Mouse (Mus musculus) stomach, embryonic 14.5 days (tissue): ENCODE results near the gene Slc31a2. TPM values are rescaled to one million over a fixed set of nuclear protein-coding genes. Genes with fewer than 3 reads are reported as not detected.

Experiments used
- ATAC-seq: fragments of 200-750 bp; cut with Nextera tagmentation; 2 replicates; pipeline ENCODE4 v1.8.0; 2017; ENCODE audit warnings: low read depth, moderate TSS enrichment; ENCODE audit not compliant: insufficient number of reproducible peaks, insufficient read depth, low FRiP score
- H3K27ac ChIP-seq: fragments of 300-500 bp; sonication (generic); 2 replicates; pipeline ENCODE4 v1.5.1; 2014; ENCODE audit warnings: mild to moderate bottlenecking, low read length, moderate library complexity, mixed read lengths
- H3K27me3 ChIP-seq: fragments of 300-500 bp; sonication (generic); 2 replicates; pipeline ENCODE4 v1.6.1; 2014; ENCODE audit warnings: low read length, control low read depth, mixed read lengths; ENCODE audit not compliant: control insufficient read depth, insufficient read depth
- H3K36me3 ChIP-seq: fragments of 300-500 bp; sonication (generic); 2 replicates; pipeline ENCODE4 v1.6.1; 2014; ENCODE audit warnings: mild to moderate bottlenecking, control low read depth, low read length, moderate library complexity, mixed read lengths; ENCODE audit not compliant: control insufficient read depth, insufficient read depth
- H3K4me1 ChIP-seq: fragments of 300-500 bp; sonication (generic); 2 replicates; pipeline ENCODE4 v1.6.1; 2014; ENCODE audit warnings: low read length, control low read depth, mixed read lengths; ENCODE audit not compliant: control insufficient read depth, insufficient read depth
- H3K4me2 ChIP-seq: fragments of 300-500 bp; sonication (generic); replicated peaks from 2 replicates; pipeline ENCODE4 v1.6.1; 2014; ENCODE audit warnings: low read depth, low read length, control low read depth
- H3K4me3 ChIP-seq: fragments of 300-500 bp; sonication (generic); 2 replicates; pipeline ENCODE4 v1.5.1; 2014; ENCODE audit warnings: low read depth, low read length, control low read depth
- H3K9ac ChIP-seq: fragments of 300-500 bp; sonication (generic); replicated peaks from 2 replicates; pipeline ENCODE4 v1.6.1; 2014; ENCODE audit warnings: low read depth, mild to moderate bottlenecking, control low read depth, low read length, moderate library complexity, mixed read lengths
- H3K9me3 ChIP-seq: fragments of 300-500 bp; sonication (generic); 2 replicates; pipeline ENCODE4 v1.6.1; 2016; ENCODE audit warnings: low read depth, low read length, control low read depth; ENCODE audit not compliant: control insufficient read depth
- WGBS: fragments of 180-500 bp; shearing (Covaris S2); extraction: QIAGEN DNeasy Blood & Tissue Kit; methylation state at CpG from one replicate; pipeline ENCODE4 v1.1.7; 2014; 5-methylcytosine and 5-hydroxymethylcytosine counted together
- polyA plus RNA-seq: library from polyadenylated mRNA; unstranded; fragments of >200 nt; fragmentation: Nextera tagmentation; extraction: Ambion mirVana; gene quantifications from 2 replicates; pipeline ENCODE4 v1.2.1, GENCODE M21; 2014

Gene Slc31a2
- polyA plus RNA-seq, result 18.1 and 20.8 TPM in 2 replicates

DNA sequence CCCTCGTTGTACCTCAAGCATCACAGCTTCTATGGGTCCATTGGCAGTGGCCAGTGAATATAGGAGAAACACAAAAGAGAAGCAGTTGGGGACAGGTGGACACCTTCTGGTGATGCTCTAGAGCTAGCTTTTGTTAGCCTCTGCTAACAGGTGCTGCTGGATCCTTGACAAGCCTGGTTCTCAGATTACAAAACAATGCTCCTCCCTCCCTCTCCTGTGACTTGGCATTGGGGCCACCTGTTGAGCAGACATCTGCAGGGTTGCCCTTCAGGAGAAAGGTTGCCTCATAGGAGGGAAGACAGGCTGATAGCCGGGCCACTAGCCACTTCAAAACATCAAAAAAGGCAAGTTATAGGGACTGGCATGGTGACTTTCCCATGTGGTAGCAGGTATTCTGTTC lies at the start of gene Slc31a2:
Slc31a2 (plus strand) TSS at position 287 of the 400 bp plus-strand sequence.
- 46% methylated on average over 2 of the region's 2 CpGs for WGBS
- no peaks in the 10 kb centered on the region for H3K27me3 ChIP-seq
- no peaks in the 10 kb centered on the region for H3K9me3 ChIP-seq
- no peak within 1 kb of the TSS for H3K4me2 ChIP-seq
- no peaks in the 10 kb centered on the region for H3K4me1 ChIP-seq
- no peak within 1 kb of the TSS for H3K4me3 ChIP-seq
- H3K36me3 ChIP-seq, result no peaks in the 10 kb centered on the region
- H3K27ac ChIP-seq, result no peak within 1 kb of the TSS
- H3K9ac ChIP-seq, result no peak within 1 kb of the TSS
- ATAC-seq, result no peak

DNA sequence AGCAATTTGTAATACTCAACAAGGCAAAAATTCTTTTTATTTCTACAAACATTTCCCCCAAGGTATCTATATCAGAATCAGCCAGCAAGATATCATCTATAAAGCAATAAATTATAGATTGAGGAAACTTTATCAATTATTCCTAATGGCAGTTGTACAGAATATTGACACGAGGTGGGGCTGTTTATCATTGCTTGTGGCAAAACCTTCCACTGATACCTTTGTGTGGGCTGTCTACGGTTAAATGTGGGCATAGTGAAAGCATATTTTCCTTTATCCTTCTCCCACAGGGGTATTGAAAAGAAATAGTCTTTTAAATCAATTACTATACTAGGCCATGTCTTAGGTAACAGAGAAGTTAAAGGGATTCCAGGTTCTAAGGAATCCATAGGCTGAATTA lies 48.9 kb upstream of the Slc31a2 start:
- Histone ChIP-seq H3K9me3 (no peaks in the 10 kb centered on the region), H3K4me1 (no peaks in the 10 kb centered on the region), H3K27ac (no peak overlapping the region), H3K4me3 (no peak overlapping the region), H3K9ac (no peak overlapping the region), H3K27me3 (no peaks in the 10 kb centered on the region), H3K4me2 (no peak overlapping the region), H3K36me3 (no peaks in the 10 kb centered on the region)
- WGBS, result 71% methylated on average over 2 of the region's 2 CpGs
- ATAC-seq, result no peak

DNA sequence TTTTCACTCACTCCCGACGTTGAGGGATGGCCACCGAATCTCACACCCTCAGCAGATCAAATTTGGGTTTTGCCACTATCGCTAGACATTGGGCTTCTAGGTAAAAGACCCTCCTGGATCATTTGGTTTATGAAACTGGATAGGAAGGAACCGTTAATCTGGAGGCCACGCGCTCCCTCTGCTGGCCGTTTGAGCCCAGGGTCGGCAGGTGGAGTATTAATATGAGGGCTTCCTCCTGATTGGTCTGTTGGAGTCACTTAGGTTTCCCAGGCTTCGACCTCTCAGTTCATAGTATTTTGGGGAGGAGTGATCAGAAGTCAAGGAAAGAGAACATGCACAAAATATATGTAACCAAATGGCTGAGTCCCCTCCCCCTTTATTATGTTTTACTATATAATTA lies 34.0 kb upstream of the Slc31a2 start:
- no peak overlapping the region for H3K4me3 ChIP-seq
- no peak overlapping the region for H3K9ac ChIP-seq
- H3K27ac ChIP-seq, result no peak overlapping the region
- H3K9me3 ChIP-seq, result no peaks in the 10 kb centered on the region
- H3K4me1 ChIP-seq, result no peaks in the 10 kb centered on the region
- WGBS, result 38% methylated on average over 10 of the region's 10 CpGs
- no peak overlapping the region for H3K4me2 ChIP-seq
- H3K27me3 ChIP-seq, result no peaks in the 10 kb centered on the region
- no peak for ATAC-seq
- no peaks in the 10 kb centered on the region for H3K36me3 ChIP-seq

DNA sequence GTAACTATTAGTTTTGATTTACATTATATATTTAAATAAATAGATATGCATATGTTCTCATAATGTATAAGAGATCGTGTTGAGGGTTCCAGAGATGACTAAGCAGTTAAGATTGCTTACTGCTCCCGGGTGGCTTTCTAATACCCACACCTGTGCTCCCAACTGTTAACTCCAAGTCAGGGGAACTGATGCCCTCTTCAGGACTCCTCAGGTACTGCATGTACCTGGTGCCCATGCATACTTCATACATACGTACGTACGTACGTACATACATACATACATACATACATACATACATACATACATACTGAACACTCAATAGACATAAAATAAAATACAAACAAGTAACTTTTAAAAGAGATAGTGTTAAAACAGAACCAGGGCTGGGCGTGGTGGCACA lies 32.9 kb upstream of the Slc31a2 start:
- Histone ChIP-seq H3K27me3 (no peaks in the 10 kb centered on the region), H3K4me3 (no peak overlapping the region), H3K36me3 (no peaks in the 10 kb centered on the region), H3K4me2 (no peak overlapping the region), H3K9me3 (no peaks in the 10 kb centered on the region), H3K4me1 (no peaks in the 10 kb centered on the region), H3K9ac (no peak overlapping the region), H3K27ac (no peak overlapping the region)
- ATAC-seq, result no peak
- WGBS, result 90% methylated on average over 7 of the region's 7 CpGs

DNA sequence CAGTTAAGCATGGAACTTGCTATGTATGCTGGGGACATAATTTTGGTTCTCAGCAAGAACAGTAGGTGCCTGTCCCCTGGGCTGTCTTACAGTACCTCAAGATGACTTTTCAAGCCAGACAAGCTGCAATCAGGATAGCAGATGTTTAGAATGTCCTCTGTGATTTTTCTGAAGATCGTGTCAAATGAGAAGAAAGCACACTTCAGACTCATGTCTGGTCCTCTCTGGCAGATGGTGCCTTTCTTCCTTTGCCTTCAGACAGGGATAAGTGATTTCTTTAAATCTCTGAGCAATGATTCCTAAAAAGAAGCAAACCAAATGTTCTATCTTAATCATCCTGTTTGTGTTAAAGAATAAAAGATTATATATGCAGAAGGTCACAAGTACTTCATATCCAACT lies 32.2 kb upstream of the Slc31a2 start:
- Histone ChIP-seq H3K4me3 (no peak overlapping the region), H3K27me3 (no peaks in the 10 kb centered on the region), H3K36me3 (no peaks in the 10 kb centered on the region), H3K4me1 (no peaks in the 10 kb centered on the region), H3K9ac (no peak overlapping the region), H3K27ac (no peak overlapping the region), H3K4me2 (no peak overlapping the region), H3K9me3 (no peaks in the 10 kb centered on the region)
- ATAC-seq, result no peak
- 67% methylated on average over 1 of the region's 1 CpGs for WGBS

DNA sequence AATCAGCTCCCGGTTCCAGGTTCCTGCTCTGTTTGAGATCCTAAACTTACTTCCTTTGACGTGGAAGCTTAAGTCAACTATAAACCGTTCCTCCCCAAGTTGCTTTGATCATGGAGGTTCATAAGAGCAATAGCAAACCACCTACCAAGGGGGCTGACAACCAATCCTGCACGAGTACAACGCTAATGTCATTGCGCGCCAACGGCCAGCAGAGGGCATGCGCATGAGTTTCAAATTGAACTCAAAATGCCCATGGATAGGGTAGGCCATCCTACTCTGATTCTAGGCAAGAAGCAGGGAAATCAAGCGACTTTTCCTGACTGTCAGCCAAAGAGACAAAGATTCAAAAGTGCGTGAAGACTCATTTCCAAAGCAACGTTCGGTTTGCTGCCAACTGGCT lies 31.6 kb upstream of the Slc31a2 start, which contains the start of gene Zfp37:
Zfp37 (minus strand) TSS at position 279 of the 400 bp plus-strand sequence.
- Histone ChIP-seq H3K36me3 (no peaks in the 10 kb centered on the region), H3K9ac (no peak within 1 kb of the TSS), H3K27ac (no peak within 1 kb of the TSS), H3K27me3 (no peaks in the 10 kb centered on the region), H3K9me3 (no peaks in the 10 kb centered on the region), H3K4me1 (no peaks in the 10 kb centered on the region), H3K4me2 (no peak within 1 kb of the TSS), H3K4me3 (no peak within 1 kb of the TSS)
- WGBS, result 71% methylated on average over 13 of the region's 13 CpGs
- ATAC-seq, result no peak

DNA sequence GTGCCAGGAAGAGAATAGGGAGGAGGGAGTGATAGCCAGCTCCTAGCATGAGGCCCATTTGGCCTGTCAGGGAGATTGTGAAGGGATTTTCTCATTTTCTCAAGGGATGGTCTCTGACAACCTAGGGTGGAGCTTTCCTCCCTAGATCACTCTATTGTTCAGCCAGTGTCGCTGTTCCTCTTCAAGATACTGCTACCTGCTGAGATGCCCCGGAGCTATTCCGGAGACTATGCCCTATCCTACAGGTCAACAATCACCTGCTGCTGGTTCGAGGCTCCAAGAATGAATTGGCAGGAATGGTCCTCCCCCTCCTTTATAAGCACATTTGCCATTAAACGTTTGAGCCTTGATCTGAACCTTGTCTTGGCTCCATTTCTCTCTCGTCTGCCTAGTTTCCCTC lies 21.8 kb upstream of the Slc31a2 start:
- H3K27me3 ChIP-seq, result no peaks in the 10 kb centered on the region
- H3K4me1 ChIP-seq, result no peaks in the 10 kb centered on the region
- 69% methylated on average over 6 of the region's 6 CpGs for WGBS
- H3K4me2 ChIP-seq, result no peak overlapping the region
- H3K9me3 ChIP-seq, result no peaks in the 10 kb centered on the region
- H3K4me3 ChIP-seq, result no peak overlapping the region
- H3K36me3 ChIP-seq, result no peaks in the 10 kb centered on the region
- no peak for ATAC-seq
- no peak overlapping the region for H3K27ac ChIP-seq
- H3K9ac ChIP-seq, result no peak overlapping the region

DNA sequence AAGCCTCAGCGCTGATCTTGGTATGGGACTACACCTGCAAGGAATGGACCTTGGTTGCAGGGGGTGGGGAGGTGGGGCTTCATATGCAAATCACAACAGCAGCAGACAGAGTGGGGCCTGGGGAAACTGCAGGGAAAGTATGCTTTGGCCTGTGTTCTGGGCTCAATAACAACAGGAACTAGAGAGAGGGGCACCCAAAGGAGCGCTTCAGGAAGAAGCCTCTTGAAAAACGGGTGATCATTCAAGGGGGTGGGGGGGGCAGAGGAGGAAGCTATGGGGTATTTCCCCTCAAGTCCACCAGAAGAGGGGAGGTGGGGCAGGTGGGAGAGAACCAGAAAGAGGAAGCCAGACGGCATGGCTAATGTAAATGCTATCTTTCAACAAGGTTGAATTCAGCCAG lies 14.0 kb upstream of the Slc31a2 start:
- H3K9ac ChIP-seq, result no peak overlapping the region

DNA sequence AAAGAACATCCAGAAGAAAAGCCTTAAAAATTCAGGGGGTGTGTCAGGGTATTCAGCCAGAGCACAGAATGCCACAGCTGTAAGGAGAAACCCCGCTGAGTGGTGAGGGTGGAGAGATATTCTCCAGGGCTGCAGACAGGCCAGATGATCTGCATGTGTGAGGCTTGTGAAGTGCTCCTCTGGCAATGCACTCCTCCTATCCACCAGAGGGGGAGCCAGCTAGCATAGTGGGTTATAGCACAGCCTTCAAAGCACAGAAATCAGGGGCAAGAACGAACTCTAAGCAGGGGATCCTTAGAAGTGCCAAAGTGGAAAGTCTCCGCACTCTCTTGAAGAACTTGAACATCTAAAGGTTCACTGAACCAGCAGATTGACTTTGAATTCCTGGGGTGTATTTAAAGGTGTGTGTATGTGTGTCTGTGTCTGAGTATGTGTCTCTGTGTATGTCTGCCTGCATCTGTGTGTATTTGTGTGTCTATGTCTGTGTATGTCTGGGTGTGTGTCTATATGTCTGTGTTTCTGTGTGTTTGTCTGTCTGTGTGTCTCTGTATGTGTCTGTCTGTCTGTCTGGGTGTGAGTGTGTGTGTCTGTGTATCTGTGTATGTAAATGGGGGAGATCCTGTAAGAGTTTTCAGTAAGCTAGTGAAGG lies 11.3 kb upstream of the Slc31a2 start:
- Histone ChIP-seq H3K27me3 (no peaks in the 10 kb centered on the region), H3K4me3 (no peak overlapping the region), H3K36me3 (no peaks in the 10 kb centered on the region), H3K9me3 (no peaks in the 10 kb centered on the region), H3K4me1 (no peaks in the 10 kb centered on the region), H3K4me2 (no peak overlapping the region), H3K9ac (no peak overlapping the region), H3K27ac (no peak overlapping the region)
- 41% methylated on average over 3 of the region's 3 CpGs for WGBS
- no peak for ATAC-seq

More for the DNA sequence above, 14.0 kb upstream of the Slc31a2 start:
- 35% methylated on average over 4 of the region's 4 CpGs for WGBS
- H3K27ac ChIP-seq, result no peak overlapping the region
- H3K27me3 ChIP-seq, result no peaks in the 10 kb centered on the region
- H3K4me2 ChIP-seq, result no peak overlapping the region
- H3K36me3 ChIP-seq, result no peaks in the 10 kb centered on the region
- H3K4me1 ChIP-seq, result no peaks in the 10 kb centered on the region
- H3K9me3 ChIP-seq, result no peaks in the 10 kb centered on the region
- H3K4me3 ChIP-seq, result no peak overlapping the region
- no peak for ATAC-seq
